Mouse (Mus musculus): ENCODE results near the gene Agbl4. TPM values are rescaled to one million over a fixed set of nuclear protein-coding genes. Genes with fewer than 3 reads are reported as not detected.

The Agbl4 gene
- total and polyA plus RNA-seq, 3 experiments: not detected

GRCm38 (mm10) chr4:110674121-110674520 is 276.7 kb downstream of the Agbl4 start:
- H3K27ac ChIP-seq (ENCODE audit: control insufficient read depth, low read depth, low read length): no peak overlapping the region
- H3K27me3 ChIP-seq (ENCODE audit: control insufficient read depth in 1 of 2, insufficient read depth in 2 of 2, low read length in 2 of 2): no peaks in the 10 kb centered on the region
- H3K4me1 ChIP-seq (ENCODE audit: control insufficient read depth in 1 of 2, insufficient read depth in 2 of 2, low read length in 2 of 2): peaks cover 0 to 5% of the 10 kb centered on the region in 2 experiments; a peak in 2 of 4 replicates
- no peaks in the 10 kb centered on the region for H3K9me3 ChIP-seq (replicated peaks; ENCODE audit: insufficient read depth, low read length)
- H3K36me3 ChIP-seq (ENCODE audit: control insufficient read depth in 1 of 2, insufficient read depth in 2 of 2, low read length in 2 of 2): no peaks in the 10 kb centered on the region
- no peak overlapping the region for H3K4me3 ChIP-seq (ENCODE audit: control insufficient read depth in 1 of 2, insufficient read depth in 1 of 2, low read depth in 2 of 2, low read length in 2 of 2)
- DNase-seq (ENCODE audit: low read depth, low spot score): no peak
- TF ChIP-seq MAZ (IDR thresholded peaks at IDR 0.05; ENCODE audit: low read depth, low read length): no peak
- TF ChIP-seq KAT2A (conservative IDR thresholded peaks at IDR 0.05; ENCODE audit: low read depth, low read length): no peak
- H3K79me2 ChIP-seq (ENCODE audit: control insufficient read depth, insufficient read depth, low read length, poor library complexity): no peaks in the 10 kb centered on the region
- H3K9ac ChIP-seq (ENCODE audit: control insufficient read depth, low read depth, low read length, poor library complexity, severe bottlenecking): no peak overlapping the region

DNA sequence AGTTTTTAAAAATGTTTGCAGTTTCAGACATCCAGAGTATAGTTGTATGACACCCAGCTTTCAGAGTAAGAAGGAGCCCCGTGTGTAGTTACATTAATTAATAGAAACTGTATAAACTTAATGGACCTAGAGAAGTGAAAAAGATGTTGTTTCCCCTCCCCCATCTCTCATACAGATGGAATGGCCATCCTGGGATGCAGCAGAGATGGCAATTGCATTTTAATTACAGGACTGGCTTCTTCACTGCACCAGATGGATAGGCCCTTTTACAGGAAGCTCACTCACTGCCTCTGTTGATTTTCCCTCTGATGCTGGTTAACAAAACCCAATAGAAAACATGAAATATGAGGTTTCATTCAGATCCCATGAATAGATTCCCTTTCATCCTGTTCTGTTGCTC is 337.7 kb downstream of the Agbl4 start:
- H3K9me3 ChIP-seq (replicated peaks; ENCODE audit: insufficient read depth, low read length): no peaks in the 10 kb centered on the region
- H3K36me3 ChIP-seq (ENCODE audit: control insufficient read depth in 1 of 2, insufficient read depth in 2 of 2, low read length in 2 of 2): no peaks in the 10 kb centered on the region
- TF ChIP-seq NELFE (IDR thresholded peaks at IDR 0.05; ENCODE audit: low read depth, low read length) (no peak), GATA1 (IDR thresholded peaks at IDR 0.05; ENCODE audit: low read depth, low read length) (no peak)

GRCm38 (mm10) chr4:110757941-110758340 is 360.5 kb downstream of the Agbl4 start:
- no peaks in the 10 kb centered on the region for H3K27me3 ChIP-seq (ENCODE audit: control insufficient read depth in 1 of 2, insufficient read depth in 2 of 2, low read length in 2 of 2)
- no peaks in the 10 kb centered on the region for H3K79me2 ChIP-seq (ENCODE audit: control insufficient read depth, insufficient read depth, low read length, poor library complexity)
- H3K36me3 ChIP-seq (ENCODE audit: control insufficient read depth in 1 of 2, insufficient read depth in 2 of 2, low read length in 2 of 2): no peaks in the 10 kb centered on the region
- no peaks in the 10 kb centered on the region for H3K4me1 ChIP-seq (ENCODE audit: control insufficient read depth in 1 of 2, insufficient read depth in 2 of 2, low read length in 2 of 2)
- no peaks in the 10 kb centered on the region for H3K9me3 ChIP-seq (replicated peaks; ENCODE audit: insufficient read depth, low read length)
- H3K27ac ChIP-seq (ENCODE audit: control insufficient read depth, low read depth, low read length): no peak overlapping the region
- H3K4me3 ChIP-seq (ENCODE audit: control insufficient read depth in 1 of 2, insufficient read depth in 1 of 2, low read depth in 2 of 2, low read length in 2 of 2): no peak overlapping the region
- no peak for DNase-seq (ENCODE audit: low read depth, low spot score)
- no peak overlapping the region for H3K9ac ChIP-seq (ENCODE audit: control insufficient read depth, low read depth, low read length, poor library complexity, severe bottlenecking)
- TF ChIP-seq GABPA (IDR thresholded peaks at IDR 0.05; ENCODE audit: low read depth, low read length) (no peak), GATA1 (IDR thresholded peaks at IDR 0.05; ENCODE audit: low read depth, low read length) (no peak), ZNF384 (IDR thresholded peaks at IDR 0.05; ENCODE audit: low read depth, low read length) (no peak), ZMIZ1 (IDR thresholded peaks at IDR 0.05; ENCODE audit: low read depth, low read length) (no peak), MYB (IDR thresholded peaks at IDR 0.05; ENCODE audit: low read depth, low read length) (no peak), JUND (IDR thresholded peaks at IDR 0.05; ENCODE audit: low read depth, low read length) (no peak), MAX (IDR thresholded peaks at IDR 0.05; ENCODE audit: low read length) (no peak), EP300 (IDR thresholded peaks at IDR 0.05; ENCODE audit: low read depth in 1 of 2, low read length in 2 of 2) (no peak), MAZ (IDR thresholded peaks at IDR 0.05; ENCODE audit: low read depth, low read length) (no peak), BHLHE40 (IDR thresholded peaks at IDR 0.05; ENCODE audit: borderline replicate concordance, low read depth, low read length) (no peak), RAD21 (IDR thresholded peaks at IDR 0.05; ENCODE audit: low read depth, low read length) (no peak), TCF12 (IDR thresholded peaks at IDR 0.05; ENCODE audit: low read depth, low read length) (no peak), E2F4 (IDR thresholded peaks at IDR 0.05; ENCODE audit: borderline replicate concordance, low read depth, low read length) (no peak), ZC3H11A (IDR thresholded peaks at IDR 0.05; ENCODE audit: low read depth, low read length) (no peak), USF1 (IDR thresholded peaks at IDR 0.05; ENCODE audit: low read depth, low read length) (no peak), NRF1 (IDR thresholded peaks at IDR 0.05; ENCODE audit: insufficient read depth, low read depth, low read length, poor library complexity, severe bottlenecking) (no peak), USF2 (IDR thresholded peaks at IDR 0.05; ENCODE audit: borderline replicate concordance in 1 of 2, insufficient read depth in 1 of 2, low read depth in 1 of 2, low read length in 2 of 2) (no peak), RCOR1 (IDR thresholded peaks at IDR 0.05; ENCODE audit: low read depth, low read length) (no peak), POLR2AphosphoS2 (IDR thresholded peaks at IDR 0.05; ENCODE audit: low read length) (no peak)

More for the DNA sequence above, 337.7 kb downstream of the Agbl4 start:
- no peak for DNase-seq (ENCODE audit: low read depth, low spot score)
- Histone ChIP-seq H3K9ac (ENCODE audit: control insufficient read depth, low read depth, low read length, poor library complexity, severe bottlenecking) (no peak overlapping the region), H3K79me2 (ENCODE audit: control insufficient read depth, insufficient read depth, low read length, poor library complexity) (no peaks in the 10 kb centered on the region), H3K4me1 (ENCODE audit: control insufficient read depth in 1 of 2, insufficient read depth in 2 of 2, low read length in 2 of 2) (no peaks in the 10 kb centered on the region), H3K27me3 (ENCODE audit: control insufficient read depth in 1 of 2, insufficient read depth in 2 of 2, low read length in 2 of 2) (no peaks in the 10 kb centered on the region), H3K4me3 (ENCODE audit: control insufficient read depth in 1 of 2, insufficient read depth in 1 of 2, low read depth in 2 of 2, low read length in 2 of 2) (no peak overlapping the region), H3K27ac (ENCODE audit: control insufficient read depth, low read depth, low read length) (no peak overlapping the region)
